Mouse (Mus musculus) spleen, adult 18-20 months (tissue): ENCODE measurements around the gene Tbxa2r.

Experiments used
- DNase-seq, 2 experiments: peaks; one replicate each; pipeline ENCODE4 v3.0.0; 2022; ENCODE audit warnings: mixed read lengths in 2 of 2

Tbxa2r gene

DNA sequence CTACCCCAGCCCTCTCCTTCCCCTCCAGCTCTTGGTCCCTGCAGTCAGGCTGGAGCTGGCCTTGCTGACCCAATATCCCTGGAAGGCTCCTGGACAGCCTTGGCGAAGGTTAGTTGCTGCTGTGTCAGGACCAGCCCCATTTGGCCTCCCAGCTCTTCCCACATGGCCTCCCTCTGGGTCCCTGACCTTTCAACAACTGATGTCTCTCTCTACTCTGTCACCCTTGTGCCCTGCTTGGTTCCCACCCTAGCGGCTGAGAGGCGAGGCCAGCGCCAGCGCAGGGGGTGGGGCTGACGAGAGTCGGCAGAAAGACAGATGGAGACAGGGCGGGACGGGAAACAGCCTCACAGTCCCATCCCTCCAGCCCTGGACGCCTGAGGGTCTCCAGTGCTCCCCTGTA lies at the start of gene Tbxa2r:
Gene Tbxa2r (plus strand): TSS at position 346 of the 400 bp plus-strand sequence.
- peak; percentile 58 to 63 for DNase-seq

- no peak for DNase-seq
Observed at GRCm38 (mm10) chr10:81279496-81279895, 49.0 kb upstream of the Tbxa2r start.

- no peak for DNase-seq
Observed at GRCm38 (mm10) chr10:81284189-81284588, 44.3 kb upstream of the Tbxa2r start.

DNA sequence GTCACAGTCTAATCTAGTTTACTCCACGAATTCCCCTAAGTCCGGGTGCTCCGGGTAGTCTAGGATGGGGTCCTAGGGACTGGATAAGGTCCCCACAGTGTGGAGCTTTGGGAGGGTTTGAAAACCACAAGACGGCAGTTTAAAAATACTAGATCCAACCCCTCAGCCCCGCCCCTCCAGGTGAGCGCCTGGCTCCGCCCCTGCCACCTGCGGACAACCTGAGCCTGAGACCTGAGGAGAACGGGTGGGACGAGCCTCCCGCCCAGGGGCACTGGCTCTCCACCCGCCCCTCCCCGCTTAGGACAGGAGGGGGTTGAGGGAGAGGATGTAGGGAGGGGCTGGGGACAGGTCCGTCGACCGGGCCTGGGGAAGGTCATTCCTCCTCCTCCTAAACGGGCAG lies 43.8 kb upstream of the Tbxa2r start:
- no peak for DNase-seq

- DNase-seq, result peak; percentile 89 to 97
Observed at GRCm38 (mm10) chr10:81285694-81286450, 42.7 kb upstream of the Tbxa2r start.

- no peak for DNase-seq
Observed at GRCm38 (mm10) chr10:81286586-81286985, 41.9 kb upstream of the Tbxa2r start.

DNA sequence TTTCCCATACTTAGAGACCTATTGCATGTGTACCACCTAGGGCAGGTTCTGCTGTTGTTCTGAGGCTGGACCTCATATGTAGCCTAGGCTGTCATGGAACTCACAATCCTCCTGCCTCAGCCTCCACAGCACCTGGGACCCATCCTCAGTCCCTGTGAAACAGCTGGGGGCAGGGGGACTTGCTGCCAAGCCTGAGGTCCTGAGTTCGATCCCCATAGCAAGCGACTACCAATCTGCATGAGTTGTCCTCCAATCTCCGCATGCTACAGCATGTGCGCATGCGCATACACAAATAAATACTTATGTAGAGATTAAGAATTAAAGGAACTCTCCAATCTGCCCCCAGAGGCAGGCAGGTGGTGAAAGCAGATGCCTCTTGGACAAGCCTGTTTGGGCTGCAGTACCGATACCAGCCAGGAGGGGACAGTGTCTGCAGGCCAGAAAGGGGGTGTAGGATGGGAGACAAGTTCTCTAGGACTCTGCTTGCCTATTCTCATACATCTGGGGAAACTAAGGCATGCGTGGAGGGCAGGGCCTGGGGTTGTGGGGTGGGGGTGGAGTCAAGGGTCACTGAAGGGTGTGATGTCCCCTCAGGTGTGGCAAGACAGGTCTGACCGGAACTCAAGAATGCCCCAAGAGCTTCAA lies 40.9 kb upstream of the Tbxa2r start:
- peak; percentile 55 to 72 for DNase-seq

- DNase-seq, result peak in 1 of 2 experiments; percentile 58
Observed at GRCm38 (mm10) chr10:81288601-81289000, 39.9 kb upstream of the Tbxa2r start.

DNA sequence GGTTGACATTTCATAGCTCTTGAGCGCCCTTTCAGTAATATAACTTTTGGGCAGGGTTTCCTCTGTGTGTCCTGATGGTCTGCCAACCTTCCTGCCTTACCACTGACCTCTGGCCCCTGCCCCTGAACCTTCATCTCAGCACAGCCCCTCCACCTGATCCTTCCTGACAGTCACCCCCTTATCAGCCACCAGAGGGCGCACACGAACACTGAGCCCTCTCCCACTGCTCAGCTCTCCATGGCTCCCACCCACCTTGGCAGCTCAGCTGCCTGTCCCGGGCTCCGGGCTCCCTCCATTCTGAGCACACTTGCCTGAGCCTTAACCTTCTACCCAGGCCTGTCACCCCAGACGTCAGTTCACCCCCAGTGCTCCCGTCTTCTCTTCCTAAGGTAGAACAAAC lies 39.3 kb upstream of the Tbxa2r start:
- peak; percentile 41 to 68 for DNase-seq

DNA sequence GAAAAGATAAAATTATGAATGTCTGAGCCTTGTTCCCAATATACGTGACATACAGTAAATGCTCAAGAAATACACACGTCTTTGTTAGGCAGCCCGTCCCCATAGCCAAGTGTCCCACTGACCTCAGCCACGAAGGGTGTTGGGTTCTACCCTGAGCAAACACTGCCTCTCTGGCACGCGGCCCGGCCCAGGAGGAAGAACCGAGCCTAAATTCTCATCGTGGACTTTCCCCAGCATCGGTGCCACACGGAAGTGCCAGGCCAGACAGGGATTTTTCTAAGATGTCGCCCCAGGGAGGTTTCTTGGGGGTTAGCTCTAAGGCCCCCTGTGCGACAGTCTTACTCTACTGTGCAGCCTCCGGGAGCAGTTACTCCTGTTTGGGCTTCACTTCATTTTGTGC lies 38.7 kb upstream of the Tbxa2r start:
- no peak for DNase-seq

DNA sequence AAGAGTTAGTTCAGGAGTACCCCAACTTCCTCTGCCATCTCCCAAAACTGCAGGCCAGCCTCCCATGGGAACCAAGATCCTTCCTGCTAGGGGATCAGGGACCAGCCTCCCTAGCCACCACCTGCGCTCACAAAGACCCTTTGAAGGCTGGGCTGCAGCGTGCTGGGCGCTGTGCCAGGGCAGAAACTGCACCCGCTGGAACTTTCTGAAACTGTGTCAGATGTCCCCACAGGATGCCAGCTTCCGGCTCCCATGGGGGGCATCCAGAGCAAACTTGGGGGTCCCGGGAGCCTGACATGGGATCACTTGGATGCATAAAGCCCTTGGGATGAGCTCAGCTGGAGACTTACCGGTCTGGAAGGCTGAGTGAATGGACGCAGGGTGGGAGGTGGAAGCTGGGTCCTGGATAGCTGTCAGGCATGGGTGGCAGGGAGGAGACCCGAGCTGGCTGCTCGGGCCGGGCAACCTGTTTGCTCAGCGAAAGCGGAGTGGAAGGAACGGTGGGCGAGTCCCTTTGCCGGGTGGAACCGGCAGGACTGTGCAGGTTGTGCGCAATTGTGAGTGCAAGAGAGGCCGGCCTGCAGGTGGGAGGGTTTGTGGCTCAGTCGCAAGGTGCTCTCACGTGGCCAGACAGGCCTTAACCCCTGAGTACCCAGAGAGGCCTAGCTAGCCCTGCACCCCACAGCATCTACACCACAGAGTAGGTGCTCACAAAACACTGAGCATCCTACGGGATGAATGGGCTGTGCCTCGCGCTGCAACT lies 37.7 kb upstream of the Tbxa2r start:
- DNase-seq, result no peak

GRCm38 (mm10) chr10:81291511-81292104 lies 36.9 kb upstream of the Tbxa2r start, which contains the start of gene Tjp3:
Gene Tjp3, minus strand, starts transcription at chr10:81291581.
- DNase-seq, result no peak

- peak; percentile 99 to 100 for DNase-seq
Observed at GRCm38 (mm10) chr10:81292554-81293333, 35.8 kb upstream of the Tbxa2r start, which contains the start of gene Pip5k1c. Gene Pip5k1c, plus strand, starts transcription at chr10:81292963.

DNA sequence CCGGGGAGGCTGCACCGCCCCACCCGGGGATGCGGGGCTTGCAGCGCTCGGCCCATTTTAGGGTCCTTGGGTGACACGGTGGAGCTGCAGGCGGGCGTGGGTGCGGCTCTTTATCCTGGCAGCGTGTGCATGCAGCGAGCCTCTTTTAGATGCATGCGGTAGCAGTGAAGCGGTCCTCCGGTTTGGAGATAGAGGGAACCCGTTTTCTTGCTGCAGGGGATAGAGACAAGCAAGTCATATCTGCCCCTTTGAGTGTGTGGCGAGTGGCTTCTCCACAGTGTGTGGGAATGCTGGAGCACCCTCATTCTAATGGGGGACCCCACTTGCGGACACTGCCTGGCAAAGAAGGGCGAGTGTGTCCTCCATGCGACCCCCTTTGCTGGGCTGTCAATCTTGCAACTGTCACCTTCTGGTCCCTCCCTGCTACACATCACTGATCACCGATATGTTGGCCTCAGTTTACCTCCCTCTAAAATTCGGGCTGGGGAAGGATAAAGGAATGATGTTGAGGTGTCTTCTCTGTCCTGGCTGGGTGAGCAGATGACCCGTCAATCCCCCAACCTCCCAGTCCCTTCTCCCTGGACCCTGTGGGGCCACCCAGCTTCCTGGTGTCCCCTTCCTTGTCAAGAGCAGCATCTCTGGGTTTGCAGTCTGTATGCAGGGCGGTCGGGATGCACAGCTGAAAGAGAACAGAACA lies 35.0 kb upstream of the Tbxa2r start:
- DNase-seq, result no peak

DNA sequence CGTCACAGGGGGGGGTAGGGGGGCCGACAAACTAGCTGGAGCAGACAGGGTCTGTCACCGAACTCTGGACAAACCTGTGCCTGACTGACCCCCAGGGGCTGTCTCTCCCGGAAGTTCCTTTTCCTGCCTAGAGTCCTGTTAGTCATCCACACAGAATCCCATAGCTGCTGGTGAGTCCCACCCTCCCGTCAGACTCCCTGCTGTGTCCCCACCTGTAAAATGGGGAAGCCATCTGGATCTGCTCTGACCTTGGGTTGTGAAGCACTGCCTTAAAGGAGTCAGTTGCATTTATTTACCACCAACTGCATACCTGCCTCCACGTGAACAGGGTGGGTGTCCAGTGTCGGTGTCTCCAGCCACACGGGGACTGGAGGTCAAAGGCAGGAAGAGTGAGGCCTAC lies 34.1 kb upstream of the Tbxa2r start:
- DNase-seq, result no peak

DNA sequence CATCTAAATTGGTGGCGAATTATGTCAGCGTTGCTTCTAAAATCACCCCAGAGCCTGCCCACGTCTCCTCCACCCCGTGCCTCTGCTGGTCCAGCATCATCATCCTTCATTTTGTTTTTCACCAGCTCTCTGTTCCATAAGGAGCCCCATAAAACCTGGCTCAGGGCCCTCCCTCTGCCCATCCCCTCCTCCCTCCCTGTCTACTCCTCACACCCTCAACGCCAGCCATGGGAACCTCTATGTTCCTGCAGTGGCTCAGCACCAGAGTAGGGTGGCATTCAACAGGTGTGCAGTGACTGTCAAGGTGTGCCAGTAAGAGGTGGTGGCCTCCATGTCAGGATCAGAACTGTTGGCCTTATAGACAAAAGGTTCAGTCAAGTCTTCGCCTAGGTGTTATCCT lies 33.3 kb upstream of the Tbxa2r start:
- no peak for DNase-seq

DNA sequence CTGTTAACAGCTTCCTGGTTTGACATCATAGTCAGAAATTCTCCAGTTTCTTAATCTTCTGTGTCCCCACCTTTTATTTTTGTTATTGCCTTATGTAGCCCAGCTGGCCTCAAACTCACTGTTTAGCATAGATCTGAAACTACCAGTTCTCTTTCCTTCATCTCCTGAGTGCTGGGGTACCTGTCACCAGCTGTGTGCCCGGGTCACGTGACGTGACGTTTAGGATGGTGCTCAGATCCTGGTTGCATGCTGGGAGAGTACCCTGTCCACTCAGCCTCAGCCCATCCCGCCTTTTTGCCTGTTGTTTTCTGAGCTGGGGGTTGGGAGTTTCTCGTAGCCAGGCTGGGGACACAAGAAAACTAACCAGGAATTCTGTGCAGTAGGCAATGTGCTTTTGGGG lies 31.3 kb upstream of the Tbxa2r start:
- no peak for DNase-seq

DNA sequence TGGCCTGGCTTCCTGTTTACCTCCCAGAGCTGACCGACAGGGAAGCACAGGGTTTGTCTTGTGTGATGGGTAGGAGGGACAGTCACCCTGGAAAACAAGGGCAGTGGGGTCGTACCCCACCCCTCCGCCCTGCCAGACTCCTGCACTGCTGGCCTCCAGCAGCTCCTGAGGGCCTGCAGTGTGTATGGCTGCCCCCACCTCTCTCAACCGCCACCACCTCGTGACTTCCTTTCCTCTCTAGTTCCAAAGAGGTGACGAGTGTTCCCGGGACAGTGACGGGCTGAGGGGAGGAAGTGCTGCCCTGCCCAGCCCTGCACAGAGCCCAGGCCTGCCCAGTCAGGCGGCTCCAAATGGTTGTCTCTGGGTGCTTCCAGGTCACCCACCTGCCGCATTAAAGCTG lies 30.7 kb upstream of the Tbxa2r start:
- peak; percentile 60 to 66 for DNase-seq

- peak; percentile 58 to 70 for DNase-seq
Observed at GRCm38 (mm10) chr10:81298369-81299100, 30.0 kb upstream of the Tbxa2r start.

GRCm38 (mm10) chr10:81299585-81300351 lies 28.8 kb upstream of the Tbxa2r start:
- DNase-seq, result no peak
